Mouse (Mus musculus): ENCODE measurements at regions not wholly inside any gene's neighbourhood (a gene's known extent, or its start where the extent isn't known, plus 50 kb on each side); places are given as distances from the start of the nearest gene placed in this dataset.

DNA sequence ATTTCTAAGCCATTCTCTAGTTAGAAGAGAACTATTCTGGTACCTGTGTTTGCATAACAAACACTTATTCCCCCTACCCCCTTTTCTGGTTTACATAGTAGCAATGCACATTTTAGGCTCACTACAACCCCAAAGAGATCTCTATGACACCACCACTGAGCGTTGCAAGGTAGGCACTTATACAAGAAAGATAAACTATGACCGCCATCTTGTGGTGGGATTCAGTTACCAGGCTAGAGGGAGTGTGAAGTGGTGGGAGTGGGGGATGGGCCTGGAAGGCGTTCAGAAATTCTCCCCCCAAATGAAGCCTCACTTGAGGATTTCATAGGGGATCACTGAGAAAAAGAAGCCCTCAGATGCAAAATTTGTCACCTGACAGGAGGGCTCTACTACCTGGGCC, 64.4 kb upstream of the Fst start:
- DNase-seq (ENCODE audit: low spot score) = no peak

DNA sequence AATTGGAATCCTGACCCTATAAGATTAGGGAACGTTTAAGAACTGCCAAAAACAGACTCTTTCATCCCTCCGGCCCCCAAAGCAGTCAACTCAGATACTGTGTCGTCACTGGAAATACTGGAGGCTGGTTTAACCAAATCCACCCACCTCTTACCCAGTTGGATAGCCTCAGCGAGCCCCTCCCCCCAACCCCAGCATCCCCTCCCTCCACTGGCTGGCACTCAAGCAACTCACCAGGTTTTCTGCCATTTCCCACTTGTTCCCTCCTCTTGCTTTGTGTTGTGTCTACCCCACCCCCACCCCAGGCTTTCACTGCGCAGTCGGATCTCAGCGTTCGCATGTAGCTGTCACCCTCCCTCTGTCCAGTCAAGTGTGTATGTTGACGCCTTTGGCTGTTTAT, 68.1 kb upstream of the Fst start:
- no peak for DNase-seq (ENCODE audit: low spot score)

- DNase-seq (ENCODE audit: low spot score) = no peak
These were observed 71.5 kb upstream of the Fst start for GRCm38 (mm10) chr13:114530171-114530774.

DNA sequence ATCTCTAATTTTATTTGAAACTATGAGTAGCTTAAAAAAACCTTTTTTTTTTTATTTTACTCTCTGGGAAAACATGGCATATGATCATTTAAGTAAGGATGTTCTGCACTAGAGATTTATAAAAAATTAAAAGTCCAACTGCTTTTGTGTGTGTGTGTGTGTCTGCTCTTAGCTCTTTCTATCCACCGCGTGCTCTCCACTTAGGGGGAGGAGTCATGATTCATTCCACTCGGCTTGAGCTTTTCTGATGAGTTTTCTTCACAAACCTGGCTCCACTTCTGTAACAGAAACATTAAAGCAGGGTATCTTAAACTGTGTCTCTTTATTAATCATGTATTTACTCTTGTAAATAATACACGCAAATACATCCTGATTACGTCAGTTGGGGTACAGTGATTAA, 73.0 kb upstream of the Fst start:
- no peak for DNase-seq (ENCODE audit: low spot score)

- DNase-seq (ENCODE audit: low spot score) = no peak
These were observed 73.8 kb upstream of the Fst start for GRCm38 (mm10) chr13:114532393-114533097.

DNA sequence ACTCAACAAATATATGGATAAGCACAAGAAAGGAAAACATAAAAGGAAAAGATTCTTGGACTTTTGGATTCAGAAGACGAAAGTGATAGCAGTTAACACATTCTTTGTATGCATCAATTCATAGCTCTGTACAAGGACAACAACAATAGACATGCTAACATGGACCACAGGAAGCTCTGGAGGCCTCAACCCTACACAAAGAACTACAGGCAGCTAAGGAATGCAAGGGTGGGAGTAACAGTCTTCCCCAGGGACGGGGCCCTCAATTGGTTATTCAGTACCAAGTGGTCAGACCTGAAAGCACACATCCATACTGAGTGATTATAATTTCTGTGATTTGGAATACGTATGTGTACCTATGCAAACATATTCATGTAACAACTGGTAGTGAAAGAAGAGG, 75.8 kb upstream of the Fst start:
- no peak for DNase-seq (ENCODE audit: low spot score)

- DNase-seq (ENCODE audit: low spot score) = no peak
These were observed 77.0 kb upstream of the Fst start for GRCm38 (mm10) chr13:114535721-114536120.

DNA sequence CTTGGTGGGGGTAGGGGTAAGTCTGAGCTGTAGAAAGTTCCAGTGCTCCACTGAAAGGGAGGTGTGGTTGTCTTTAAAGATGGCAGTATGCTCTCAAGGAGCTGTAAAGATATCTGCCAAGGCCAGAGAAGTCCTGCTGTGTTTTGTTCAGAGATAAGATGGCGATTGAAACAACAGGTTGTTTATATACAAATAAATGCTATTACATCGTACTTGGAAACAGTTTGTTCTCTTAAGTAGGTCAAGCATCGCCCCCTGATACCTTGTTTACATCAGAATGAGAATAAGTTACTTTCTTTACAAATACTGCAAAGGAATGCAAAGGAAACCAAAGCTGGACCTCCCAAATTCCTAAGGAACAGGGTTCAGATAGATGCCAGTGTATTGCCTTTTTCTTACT, 113.0 kb upstream of the Fst start:
- no peak for DNase-seq (ENCODE audit: low spot score)

- DNase-seq (ENCODE audit: low spot score) = no peak
These were observed 125.8 kb upstream of the Fst start for GRCm38 (mm10) chr13:114584566-114584965.

DNA sequence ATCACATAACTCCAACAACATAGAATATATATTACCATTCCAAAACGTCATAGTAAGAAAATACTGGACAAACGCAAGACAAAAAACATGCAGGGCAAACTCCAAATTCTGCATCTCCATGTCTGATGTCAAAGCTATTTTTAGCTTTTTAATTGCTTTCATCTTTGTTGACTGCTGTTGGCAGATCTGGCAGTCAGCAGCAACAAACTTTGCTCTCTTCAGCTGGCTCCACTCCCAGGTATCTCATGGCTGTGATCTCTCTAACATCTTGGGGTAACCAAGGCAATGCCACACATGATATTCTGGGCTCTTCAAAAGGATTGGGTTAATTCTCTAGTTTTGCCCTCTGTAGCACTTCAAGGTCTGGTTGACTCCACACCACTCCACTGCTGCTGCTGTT, 128.9 kb upstream of the Fst start:
- no peak for DNase-seq (ENCODE audit: low spot score)

- DNase-seq (ENCODE audit: low spot score) = no peak
These were observed 144.6 kb upstream of the Fst start for GRCm38 (mm10) chr13:114603341-114603740.

- no peak for DNase-seq (ENCODE audit: low spot score)
These were observed 145.4 kb upstream of the Fst start for GRCm38 (mm10) chr13:114604037-114604694.

DNA sequence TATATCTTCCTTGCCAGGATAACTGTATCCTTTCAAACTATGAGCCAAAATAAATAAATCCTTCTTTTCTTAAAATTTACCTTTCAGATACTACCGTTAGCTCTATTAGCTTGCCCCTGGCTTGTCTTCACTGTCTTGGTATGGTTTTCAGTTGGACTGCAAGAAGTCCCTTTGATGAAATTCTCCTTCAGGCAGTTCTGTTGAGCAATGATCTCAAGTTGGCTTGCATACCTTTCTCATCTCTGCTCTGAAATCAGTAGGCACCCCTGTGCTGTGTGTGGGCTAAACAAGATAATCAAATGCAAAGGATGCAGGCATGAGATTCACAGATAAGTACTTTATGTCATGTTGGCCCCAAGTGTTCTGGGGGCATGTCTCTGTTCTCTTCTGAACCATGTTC, 155.2 kb upstream of the Fst start:
- DNase-seq (ENCODE audit: low spot score) = no peak

DNA sequence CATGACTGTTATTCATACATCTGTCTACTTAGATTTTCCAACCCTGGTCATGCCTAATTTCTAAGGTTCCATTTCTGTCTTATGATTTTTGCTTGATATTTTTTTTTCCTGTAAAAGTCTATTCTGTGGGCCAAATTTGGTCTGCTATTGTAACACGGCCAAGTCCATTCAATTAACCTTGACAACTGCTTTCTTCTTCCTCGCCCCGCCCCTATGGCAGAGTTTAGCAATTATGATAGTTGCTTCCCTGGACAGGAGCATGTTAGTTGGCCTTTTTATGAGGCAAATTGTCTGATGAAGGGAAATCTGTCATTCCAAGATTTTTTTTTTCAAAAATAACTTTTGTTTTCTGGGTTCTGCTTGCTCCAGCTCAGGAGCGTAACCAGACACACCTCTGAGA, 160.7 kb upstream of the Fst start:
- peak; percentile 37 for DNase-seq (ENCODE audit: low spot score)

- DNase-seq (ENCODE audit: low spot score) = no peak
These were observed 178.0 kb upstream of the Fst start for GRCm38 (mm10) chr13:114636731-114637130.

- DNase-seq (ENCODE audit: low spot score) = no peak
These were observed 178.5 kb upstream of the Mocs2 start for GRCm38 (mm10) chr13:114639531-114639930.

GRCm38 (mm10) chr13:114641688-114642390, 176.2 kb upstream of the Mocs2 start:
- no peak for DNase-seq (ENCODE audit: low spot score)

GRCm38 (mm10) chr13:114642901-114643491, 175.0 kb upstream of the Mocs2 start:
- no peak for DNase-seq (ENCODE audit: low spot score)

- DNase-seq (ENCODE audit: low spot score) = no peak
These were observed 174.5 kb upstream of the Mocs2 start for GRCm38 (mm10) chr13:114643521-114643920.

- DNase-seq (ENCODE audit: low spot score) = no peak
These were observed 163.8 kb upstream of the Mocs2 start for GRCm38 (mm10) chr13:114654267-114654666.

GRCm38 (mm10) chr13:114654953-114655586, 163.0 kb upstream of the Mocs2 start:
- no peak for DNase-seq (ENCODE audit: low spot score)

DNA sequence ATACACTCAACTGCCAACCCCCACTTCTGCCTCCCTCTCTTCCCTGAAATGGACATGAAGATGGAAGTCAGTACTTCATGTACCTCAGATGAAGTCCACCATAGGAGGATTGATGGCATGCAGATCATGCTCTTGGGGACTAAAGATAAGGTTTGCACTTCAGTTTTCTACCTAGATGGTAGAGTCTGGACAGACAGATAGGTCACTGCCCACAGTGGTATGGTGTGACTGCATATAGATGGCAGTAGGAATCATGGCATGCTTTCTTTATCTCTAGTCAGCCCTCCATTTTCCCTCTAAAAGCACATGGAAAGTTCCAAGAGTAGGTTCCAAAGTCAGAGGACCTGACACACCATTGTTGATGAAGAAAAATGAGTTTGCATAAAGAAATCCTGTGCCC, 145.6 kb upstream of the Mocs2 start:
- DNase-seq (ENCODE audit: low spot score) = no peak

Data from ovary, adult 18-20 months (tissue).